Mouse (Mus musculus) urinary bladder, adult 18-20 months (tissue): ENCODE measurements around the gene Rfx5.
"Not testable (repeated sequence)": the region's sequence is repeated elsewhere in the genome, so short reads cannot be mapped to it uniquely, and the experiment has no call there.

ENCODE experiments used
- DNase-seq, 2 experiments: peaks; one replicate each; pipeline ENCODE4 v3.0.0; 2022; ENCODE audit warnings: low spot score in 2 of 2, mixed read lengths in 2 of 2

The Rfx5 gene

GRCm38 (mm10) chr3:94953764-94954616 lies at the start of gene Rfx5:
TSS of gene Rfx5 (plus strand) at chr3:94954075.
- peak; percentile 82 to 91 for DNase-seq

DNA sequence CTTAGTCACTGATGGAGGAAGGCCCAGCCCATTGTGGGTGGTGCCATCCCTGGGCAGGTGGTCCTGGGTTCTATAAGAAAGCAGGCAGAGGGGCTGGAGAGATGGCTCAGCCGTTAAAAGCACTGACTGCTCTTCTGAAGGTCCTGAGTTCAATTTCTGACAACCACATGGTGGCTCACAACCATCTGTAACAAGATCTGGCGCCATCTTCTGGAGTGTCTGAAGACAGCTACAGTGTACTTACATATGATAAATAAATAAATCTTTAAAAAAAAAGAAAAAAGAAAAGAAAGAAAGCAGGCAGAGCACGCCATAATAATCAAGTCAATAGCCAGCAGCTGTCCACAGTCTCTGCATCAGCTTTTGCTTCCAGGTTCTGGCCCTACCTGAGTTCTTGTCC lies 49.1 kb upstream of the Rfx5 start:
- DNase-seq = not testable (repeated sequence)

DNA sequence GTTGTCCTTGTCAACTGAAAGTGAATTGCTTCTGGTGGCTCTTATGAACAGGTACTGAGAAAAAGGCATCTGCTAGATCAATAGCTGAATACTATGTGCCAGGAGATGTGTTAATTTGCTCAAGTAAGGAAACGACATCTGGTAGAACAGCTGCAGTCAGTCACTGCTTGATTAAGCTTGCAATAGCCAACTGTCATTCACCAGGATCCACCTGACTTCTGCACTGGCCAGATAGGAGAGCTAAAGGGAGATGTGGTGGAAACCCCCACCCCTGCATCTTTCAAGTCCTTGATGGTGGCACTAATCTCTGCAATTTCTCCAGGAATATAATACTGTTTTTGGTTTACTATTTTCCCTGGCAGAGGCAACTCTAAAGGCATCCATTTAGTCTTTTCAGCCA lies 47.4 kb upstream of the Rfx5 start:
- no peak for DNase-seq

DNA sequence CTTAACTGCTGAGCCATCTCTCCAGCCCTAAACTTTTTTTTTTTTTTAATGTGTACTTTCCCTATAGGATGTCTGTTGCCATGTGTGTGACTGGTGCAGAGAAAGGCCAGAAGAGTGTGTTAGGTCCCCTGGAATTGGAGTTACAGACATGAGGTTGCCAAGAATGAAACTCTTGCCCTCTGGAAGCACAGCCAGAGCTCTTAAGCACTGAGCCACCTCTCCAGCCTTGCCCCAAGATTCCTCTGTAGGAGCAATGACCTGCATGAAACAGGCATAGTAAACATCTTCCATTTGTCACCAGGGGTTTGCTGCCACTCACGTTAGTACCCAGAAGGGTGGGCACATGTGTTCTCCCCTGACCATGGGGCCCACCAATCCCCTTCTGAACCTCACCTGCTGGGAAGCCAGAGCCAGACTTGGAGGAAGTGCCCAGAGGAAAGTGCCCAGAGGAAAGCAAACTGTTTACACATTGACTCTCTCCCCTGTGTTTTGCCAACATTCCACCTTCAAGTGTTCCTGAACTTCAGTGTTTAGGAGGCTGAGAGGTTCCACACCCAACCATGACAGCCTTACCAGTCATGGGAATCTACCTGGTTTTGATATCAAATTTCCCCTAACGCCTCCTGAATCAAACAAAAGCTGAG lies 42.7 kb upstream of the Rfx5 start:
- DNase-seq = no peak

DNA sequence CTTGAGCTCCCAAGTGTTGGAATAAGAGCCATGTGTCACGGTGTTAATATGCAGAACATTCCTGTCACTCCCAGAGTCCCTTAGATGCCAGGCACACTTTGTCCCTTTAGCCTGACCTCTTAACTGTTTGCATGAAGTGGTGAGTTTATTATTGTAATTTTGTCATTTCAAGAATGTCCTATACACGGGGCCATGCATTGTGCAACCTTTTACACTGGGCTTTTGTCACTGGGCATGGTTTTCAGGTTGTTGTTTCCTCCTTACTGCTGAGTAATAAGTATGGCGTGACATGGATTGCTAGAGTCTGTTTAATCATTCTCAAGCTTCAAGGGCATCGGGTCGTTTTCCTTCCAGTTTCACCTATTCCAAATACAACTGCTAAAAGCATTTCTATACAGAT lies 40.1 kb upstream of the Rfx5 start:
- no peak for DNase-seq

DNA sequence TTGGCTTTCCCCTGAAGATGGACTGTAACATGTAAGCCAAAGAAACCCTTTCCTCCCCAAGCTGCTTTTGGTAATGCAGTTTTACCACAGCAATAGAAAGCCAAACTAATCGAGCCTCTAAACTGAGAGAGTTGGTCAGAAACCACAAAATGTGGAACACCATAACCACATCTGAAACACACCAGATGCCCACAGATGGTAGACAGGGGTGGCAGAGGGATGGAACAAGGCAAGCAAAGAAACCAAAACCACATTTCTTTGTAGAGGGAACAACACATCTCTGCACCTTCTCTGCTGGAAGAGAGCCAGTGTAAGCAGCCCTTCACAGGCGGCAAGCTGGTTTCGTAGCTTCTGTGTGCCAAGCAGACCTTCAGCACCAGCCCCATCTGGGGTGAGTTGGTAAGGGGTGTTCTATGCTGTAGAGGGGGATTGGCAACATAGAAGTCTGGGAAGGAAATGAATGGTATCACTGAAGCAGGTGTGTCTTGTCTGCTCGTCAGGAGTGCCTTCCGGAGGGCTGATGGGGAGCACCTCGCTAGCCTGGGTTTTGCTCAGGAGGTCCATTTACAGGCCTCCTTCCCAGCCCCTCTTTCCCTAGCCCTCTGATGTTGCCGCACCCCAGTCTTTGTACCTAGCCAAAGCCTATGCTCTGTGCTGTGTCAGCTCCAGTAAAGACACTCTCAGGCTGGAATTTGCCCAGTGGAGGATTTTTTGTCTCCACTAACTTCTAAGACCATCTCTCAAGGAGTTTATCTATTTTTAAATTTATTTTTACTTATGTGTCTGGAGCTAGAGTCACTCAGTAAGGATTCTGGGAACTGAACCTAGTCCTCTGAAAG lies 37.8 kb upstream of the Rfx5 start:
- DNase-seq = no peak

GRCm38 (mm10) chr3:94917816-94918361 lies 36.0 kb upstream of the Rfx5 start:
- peak; percentile 26 to 55 for DNase-seq

DNA sequence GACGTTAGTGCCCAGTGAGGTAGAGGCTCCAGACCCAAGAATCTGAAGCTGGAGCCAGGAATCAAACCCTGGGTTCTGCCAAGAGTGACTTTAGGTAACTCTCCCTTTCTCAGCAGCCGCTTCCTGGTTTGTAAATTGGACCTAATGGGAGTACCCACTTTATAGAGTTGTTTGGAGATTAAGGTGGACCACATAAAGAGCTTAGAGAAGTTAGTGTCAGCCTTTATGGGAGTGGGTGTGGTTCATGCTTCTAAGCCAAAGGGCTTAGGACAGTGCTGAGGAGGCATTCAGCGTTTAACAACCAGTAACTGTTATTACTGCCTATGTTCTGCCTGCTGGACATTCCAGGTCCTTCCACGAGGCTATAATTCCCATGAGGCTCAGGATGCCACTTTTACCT lies 35.0 kb upstream of the Rfx5 start:
- no peak for DNase-seq

GRCm38 (mm10) chr3:94921104-94921503 lies 32.8 kb upstream of the Rfx5 start:
- DNase-seq = no peak

DNA sequence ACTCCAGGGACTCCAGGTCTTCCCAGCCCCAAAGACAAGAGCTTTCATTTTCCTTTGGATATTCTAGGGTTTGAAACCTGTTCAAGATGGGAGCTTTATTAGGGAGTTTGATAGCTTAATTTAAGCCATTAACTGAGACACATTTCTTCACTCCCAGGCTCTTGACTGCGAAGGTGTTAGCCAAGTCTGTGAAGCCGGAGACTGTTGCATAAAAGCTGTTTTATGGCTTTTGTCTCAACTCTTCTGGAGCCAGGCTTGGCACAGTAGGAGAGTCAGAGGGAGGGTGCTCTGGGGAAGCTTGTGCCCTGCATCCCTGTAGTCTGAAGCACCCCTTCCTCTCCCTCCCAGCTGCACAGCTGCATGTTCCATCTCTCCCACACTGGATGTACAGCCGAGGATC lies 31.5 kb upstream of the Rfx5 start:
- DNase-seq = no peak

GRCm38 (mm10) chr3:94924688-94925087 lies 29.2 kb upstream of the Rfx5 start:
- DNase-seq = no peak

GRCm38 (mm10) chr3:94926301-94926736 lies 27.6 kb upstream of the Rfx5 start:
- not testable (repeated sequence) for DNase-seq

GRCm38 (mm10) chr3:94928979-94929378 lies 24.9 kb upstream of the Rfx5 start:
- DNase-seq = not testable (repeated sequence)

GRCm38 (mm10) chr3:94930386-94931266 lies 23.2 kb upstream of the Rfx5 start:
- DNase-seq = peak in 1 of 2 experiments; percentile 33

- not testable (repeated sequence) for DNase-seq
These were observed 22.3 kb upstream of the Rfx5 start for GRCm38 (mm10) chr3:94931427-94932082.

- DNase-seq = not testable (repeated sequence)
These were observed 21.6 kb upstream of the Rfx5 start for GRCm38 (mm10) chr3:94932279-94932678.

DNA sequence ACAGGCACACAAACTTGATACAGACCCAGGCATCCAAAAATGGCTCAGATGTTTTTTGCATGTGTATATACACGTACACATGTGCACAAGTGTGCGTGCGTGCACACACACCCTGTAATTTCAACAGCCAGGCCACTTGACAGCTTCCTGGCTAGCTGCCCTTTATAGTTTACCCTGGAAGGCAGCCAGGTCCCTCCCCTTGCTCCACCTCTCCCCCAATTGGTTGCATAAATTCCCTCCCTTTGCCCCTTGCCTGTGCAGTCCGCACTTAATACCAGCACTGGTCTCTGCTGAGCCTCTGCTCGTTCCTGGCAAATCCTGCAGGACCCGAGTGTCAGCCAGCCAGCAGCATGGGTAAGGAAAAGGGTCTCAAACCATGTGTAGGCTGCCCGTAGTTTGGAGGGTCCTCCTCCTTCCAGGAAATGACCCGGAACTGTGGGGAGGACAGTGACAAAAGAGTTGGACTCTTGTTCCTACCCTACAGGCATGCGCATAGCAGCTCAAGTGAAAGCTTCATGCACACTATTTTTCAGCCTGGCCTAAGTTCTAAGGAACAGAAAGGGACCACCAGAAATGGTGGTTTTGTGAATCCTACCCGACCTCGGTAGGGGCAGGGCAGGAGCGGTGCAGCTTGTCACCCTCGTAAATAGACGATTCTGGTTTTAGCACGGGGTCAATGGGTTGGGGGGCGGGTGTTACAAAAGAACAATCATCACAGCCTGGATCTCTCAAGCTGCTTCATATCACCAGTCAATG lies 20.9 kb upstream of the Rfx5 start, which contains the start of gene Selenbp1:
Gene Selenbp1, plus strand, starts transcription at position 248 of the 756 bp plus-strand sequence.
- peak; percentile 89 to 90 for DNase-seq

DNA sequence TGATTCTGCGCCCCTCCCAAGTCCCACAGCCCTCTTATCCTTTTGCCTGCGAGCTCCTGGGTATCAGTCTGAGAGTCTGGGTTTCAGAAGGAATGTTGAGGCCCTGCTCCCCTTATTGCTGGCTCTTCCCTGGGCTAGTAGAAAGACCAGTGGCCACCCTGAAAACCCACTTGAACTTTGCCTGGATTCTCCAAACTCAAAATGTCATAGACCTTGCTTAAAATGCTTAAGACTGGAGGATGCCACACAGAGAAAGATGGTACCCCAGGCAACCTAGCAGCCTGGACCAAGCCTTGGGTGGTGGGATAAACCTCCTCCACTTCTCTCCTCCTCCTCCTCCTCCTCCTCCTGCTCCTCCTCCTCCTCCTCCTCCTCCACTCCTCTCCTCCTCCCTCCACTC lies 20.3 kb upstream of the Rfx5 start:
- not testable (repeated sequence) for DNase-seq

GRCm38 (mm10) chr3:94934564-94934963 lies 19.3 kb upstream of the Rfx5 start:
- not testable (repeated sequence) for DNase-seq
